8 mouse cellular contexts compared by ENCODE assay signal in the genomic region with DNA sequence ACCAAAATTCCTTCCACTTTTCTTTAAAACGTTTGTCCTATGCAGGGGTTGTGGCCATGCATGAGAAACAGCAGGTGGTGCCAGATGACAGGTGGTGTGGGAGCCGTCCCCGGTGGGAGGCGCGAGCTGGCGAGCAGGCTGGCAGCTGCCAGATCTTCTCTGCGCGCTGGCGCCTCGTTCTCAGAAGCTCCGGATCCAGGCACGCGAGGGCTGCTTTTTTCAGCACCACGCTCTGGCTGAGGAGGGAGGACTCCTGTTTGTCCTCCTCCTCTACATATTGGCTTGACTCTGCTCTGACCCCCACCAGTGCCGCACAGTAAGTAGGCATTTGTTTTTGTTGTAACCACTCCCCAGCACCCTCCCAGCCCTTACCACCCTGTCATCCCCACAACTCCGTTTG. TPM values are rescaled to one million over a fixed set of nuclear protein-coding genes. Genes with fewer than 3 reads are reported as not detected.
A peak's percentile ranks its signal among the peaks of the same experiment; 100 is the strongest.
DNase-seq lines count a peak whose midpoint lies in the region; ATAC-seq and TF ChIP-seq lines count a peak whose summit lies in the region.

A gene (plus strand): TSS at position 183 of the 400 bp plus-strand sequence.

- H3K4me2 ChIP-seq in forebrain, postnatal 0 days (ENCODE audit: low read depth) = peak within 1 kb of the TSS; percentile 75

- TF ChIP-seq POLR2A in lung, adult 2 months (IDR thresholded peaks at IDR 0.05; ENCODE audit: borderline replicate concordance, extremely low read depth, low read depth, low read length) = no peak
- TF ChIP-seq POLR2A in olfactory bulb, adult 2 months (IDR thresholded peaks at IDR 0.05; ENCODE audit: insufficient read depth, low read depth, low read length) = peak; percentile 79

- TF ChIP-seq CTCF in forebrain, postnatal 0 days (IDR thresholded peaks at IDR 0.05; ENCODE audit: low read depth) = peak; percentile 82
- peak; percentile 46; the same call in 1 of the 2 replicates for TF ChIP-seq CTCF in lung, adult 2 months (IDR thresholded peaks at IDR 0.05; ENCODE audit: insufficient read depth, low read length)
- TF ChIP-seq CTCF in olfactory bulb, adult 2 months (IDR thresholded peaks at IDR 0.05; ENCODE audit: insufficient read depth, low read depth, low read length) = peak; percentile 58

- peaks cover 15% of the 10 kb centered on the region for H3K36me3 ChIP-seq in forebrain, postnatal 0 days (ENCODE audit: insufficient read depth)

- no peaks in the 10 kb centered on the region for H3K27me3 ChIP-seq in forebrain, postnatal 0 days (ENCODE audit: insufficient read depth, low read length)

- intact Hi-C loops in heart, postnatal 36 days (cut with DNase I) = loop anchor here (1.0 kb wide), 1 partner anchor 162 kb away; no protein-coding TSS in a partner anchor

- H3K9me3 ChIP-seq in forebrain, postnatal 0 days (ENCODE audit: low read length) = no peaks in the 10 kb centered on the region

- H3K9ac ChIP-seq in forebrain, postnatal 0 days = peak within 1 kb of the TSS; percentile 71

- peak within 1 kb of the TSS; percentile 92 for H3K27ac ChIP-seq in forebrain, postnatal 0 days (ENCODE audit: low read depth, low read length)
- peak within 1 kb of the TSS; percentile 71 for H3K27ac ChIP-seq in olfactory bulb, adult 2 months (ENCODE audit: insufficient read depth, low read depth, low read length)

- DNase-seq in B cell, adult 2 months = peak; percentile 75
- DNase-seq in cerebellum, adult 11 months = peak; percentile 77
- DNase-seq in forebrain, postnatal 0 days = peak; percentile 95
- DNase-seq in heart, postnatal 36 days = peak; percentile 49 to 58
- DNase-seq in layer of hippocampus, adult 18-20 months (ENCODE audit: low spot score in 2 of 2) = peak; percentile 90 to 93
- DNase-seq in lung, adult 2 months = peak; percentile 16
- DNase-seq in testis, postnatal 14 days (ENCODE audit: low spot score) = peak; percentile 52

- peak; percentile 80 for ATAC-seq in forebrain, postnatal 0 days

- WGBS in forebrain, postnatal 0 days = under 1% methylated on average over 16 of the region's 16 CpGs
- 2% methylated on average over 16 of the region's 16 CpGs for WGBS in lung, adult 2 months
- 0% methylated on average over 16 of the region's 16 CpGs for WGBS in olfactory bulb, adult 2 months

- peaks cover 21% of the 10 kb centered on the region; the same call in 1 of the 2 replicates for H3K4me1 ChIP-seq in forebrain, postnatal 0 days (ENCODE audit: insufficient read depth)
- no peaks in the 10 kb centered on the region for H3K4me1 ChIP-seq in lung, adult 2 months (ENCODE audit: control insufficient read depth, insufficient read depth, low read length)
- peaks cover 3% of the 10 kb centered on the region; the same call in 1 of the 2 replicates for H3K4me1 ChIP-seq in olfactory bulb, adult 2 months (ENCODE audit: control insufficient read depth, insufficient read depth, low read length)

- peak within 1 kb of the TSS; percentile 46 for H3K4me3 ChIP-seq in forebrain, postnatal 0 days (ENCODE audit: low read depth, low read length)
- no peak within 1 kb of the TSS for H3K4me3 ChIP-seq in lung, adult 2 months (replicated peaks; ENCODE audit: extremely low read depth, low read depth, low read length)
- H3K4me3 ChIP-seq in olfactory bulb, adult 2 months (ENCODE audit: insufficient read depth, low read depth, low read length) = peak within 1 kb of the TSS; percentile 49

RNA-seq across cellular contexts. Expression of the gene that starts here (rescaled TPM):
- total RNA-seq in forebrain, postnatal 0 days (2014; rRNA removed) = 1,434 and 1,519 TPM in 2 replicates
- polyA plus RNA-seq in forebrain, postnatal 0 days (2015; fragmentation: Nextera tagmentation; extraction: Ambion mirVana) = 646 and 742 TPM in 2 replicates
- 1 to 10 TPM in 1 of 2 experiments, under 1 TPM in 1; 0.68 to 1.1 TPM for total RNA-seq in heart, postnatal 36 days (2021)
- total RNA-seq in layer of hippocampus, adult 18-20 months (2021) = 100 to 1,000 TPM; 720 to 722 TPM
- 1.2 and 1.7 TPM in 2 replicates for polyA plus RNA-seq in lung, adult 2 months (2012; rRNA removed)
- polyA plus RNA-seq in olfactory bulb, adult 2 months (2012; ENCODE audit: insufficient read depth, insufficient read length, low replicate concordance, missing spikeins) = 206 and 450 TPM in 2 replicates

Comparison
In these comparisons a context has a peak if more than half of its experiments do, and no peak if none do; other contexts are left out.
1. RNA of the gene that starts here (total RNA-seq): 1,434 to 1,519 TPM in forebrain, postnatal 0 days and 720 to 722 TPM in layer of hippocampus, adult 18-20 months; 0.68 to 1.1 TPM in heart, postnatal 36 days; every median in the first group is over 100 times any median in the second.
2. RNA of the gene that starts here (polyA plus RNA-seq): 646 to 742 TPM in forebrain, postnatal 0 days and 206 to 450 TPM in olfactory bulb, adult 2 months; 1.2 to 1.7 TPM in lung, adult 2 months; every median in the first group is over 10 times any median in the second.
3. DNase-seq: peak in every context shown above with its lines; median percentile 95 in forebrain, postnatal 0 days; 92 in layer of hippocampus, adult 18-20 months; 77 in cerebellum, adult 11 months; 75 in B cell, adult 2 months; 54 in heart, postnatal 36 days; 52 in testis, postnatal 14 days; 16 in lung, adult 2 months.
4. Peak in every context shown above with its lines, with median percentiles within 50 percentile points of each other: CTCF ChIP-seq.